Mouse (Mus musculus) cerebellum, adult 9-10 months (tissue): ENCODE results near the gene Tcl1b4.

ENCODE experiments used
- DNase-seq: peaks from one replicate; pipeline ENCODE4 v3.0.0; 2022

Gene Tcl1b4

DNA sequence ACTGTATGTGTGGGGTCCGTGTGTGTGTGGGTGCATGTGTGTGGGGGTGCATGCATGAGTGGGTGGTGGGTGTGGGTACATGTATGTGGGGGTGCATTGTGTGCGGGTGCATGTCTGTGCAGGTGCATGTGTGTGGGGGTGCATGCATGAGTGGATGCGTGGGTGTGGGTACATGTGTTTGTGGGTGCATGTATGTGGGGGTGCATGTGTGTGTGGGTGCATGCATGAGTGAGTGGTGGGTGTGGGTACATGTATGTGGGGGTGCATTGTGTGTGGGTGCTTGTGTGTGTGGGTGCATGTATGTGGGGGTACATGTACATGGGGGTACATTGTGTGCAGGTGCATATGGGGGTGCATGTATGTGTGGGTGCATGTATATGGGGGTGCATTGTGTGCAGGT is 52.0 kb downstream of the Tcl1b4 start:
- DNase-seq, result no peak
